Mouse (Mus musculus): ENCODE results near the gene Vmn1r12.
"Not testable (repeated sequence)": the region's sequence is repeated elsewhere in the genome, so short reads cannot be mapped to it uniquely, and the experiment has no call there.

The Vmn1r12 gene

DNA sequence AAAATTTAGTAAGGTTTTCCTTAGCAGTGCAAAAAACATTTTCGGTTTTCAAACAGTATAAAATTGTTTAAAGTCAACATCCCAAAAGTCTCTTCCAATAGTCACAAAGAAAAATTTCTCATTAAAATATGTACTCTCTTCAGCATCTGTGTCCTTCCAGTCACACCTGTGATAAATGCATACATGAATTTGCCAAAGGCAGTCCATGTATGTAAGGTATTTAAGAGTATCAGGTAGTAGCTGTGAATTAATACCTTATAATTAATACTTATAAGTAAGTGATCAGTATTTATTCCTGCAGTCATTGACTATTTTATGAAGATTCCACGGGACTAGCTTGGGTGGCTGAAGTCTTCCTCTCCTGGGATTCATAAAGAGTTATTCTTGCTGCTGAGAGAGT lies at the start of gene Vmn1r12:
Gene Vmn1r12 (plus strand): TSS at position 301 of the 400 bp plus-strand sequence.
- DNase-seq (ENCODE audit: low spot score) = no peak

- DNase-seq (ENCODE audit: low spot score) = no peak
Measured at GRCm38 (mm10) chr6:57109154-57109553, 47.6 kb upstream of the Vmn1r12 start, which contains the start of gene Vmn1r10. Gene Vmn1r10, plus strand, starts transcription at chr6:57109454.

GRCm38 (mm10) chr6:57133155-57133554 lies 23.6 kb upstream of the Vmn1r12 start, which contains the start of gene Vmn1r11:
Gene Vmn1r11, plus strand, starts transcription at chr6:57133455.
- DNase-seq (ENCODE audit: low spot score) = no peak

GRCm38 (mm10) chr6:57190016-57190415 lies 33.3 kb downstream of the Vmn1r12 start:
- not testable (repeated sequence) for DNase-seq (ENCODE audit: low spot score)

DNA sequence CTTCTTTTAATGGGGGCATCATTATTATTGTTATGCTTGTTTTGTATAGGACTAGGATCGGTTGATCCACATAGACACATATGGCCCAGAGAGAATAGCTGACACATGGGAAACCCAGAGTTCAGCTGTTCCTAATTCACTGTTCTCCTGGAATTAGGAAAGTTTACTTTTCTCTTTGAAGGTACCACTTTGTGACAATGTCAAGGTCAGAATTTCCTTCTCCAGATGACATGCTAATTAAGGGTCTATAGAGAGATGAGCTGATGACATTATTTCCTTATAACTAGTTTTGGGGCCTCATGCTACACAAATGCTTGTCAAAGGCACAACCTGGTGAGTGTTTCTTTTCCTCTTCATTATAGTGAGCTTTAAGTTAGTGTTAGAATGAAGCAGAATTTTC lies 46.3 kb downstream of the Vmn1r12 start, which contains the start of gene Vmn1r13:
Gene Vmn1r13 (plus strand): TSS at position 301 of the 400 bp plus-strand sequence.
- DNase-seq (ENCODE audit: low spot score) = not testable (repeated sequence)
